ENCODE assay signal across 8 mouse cellular contexts in the genomic region with DNA sequence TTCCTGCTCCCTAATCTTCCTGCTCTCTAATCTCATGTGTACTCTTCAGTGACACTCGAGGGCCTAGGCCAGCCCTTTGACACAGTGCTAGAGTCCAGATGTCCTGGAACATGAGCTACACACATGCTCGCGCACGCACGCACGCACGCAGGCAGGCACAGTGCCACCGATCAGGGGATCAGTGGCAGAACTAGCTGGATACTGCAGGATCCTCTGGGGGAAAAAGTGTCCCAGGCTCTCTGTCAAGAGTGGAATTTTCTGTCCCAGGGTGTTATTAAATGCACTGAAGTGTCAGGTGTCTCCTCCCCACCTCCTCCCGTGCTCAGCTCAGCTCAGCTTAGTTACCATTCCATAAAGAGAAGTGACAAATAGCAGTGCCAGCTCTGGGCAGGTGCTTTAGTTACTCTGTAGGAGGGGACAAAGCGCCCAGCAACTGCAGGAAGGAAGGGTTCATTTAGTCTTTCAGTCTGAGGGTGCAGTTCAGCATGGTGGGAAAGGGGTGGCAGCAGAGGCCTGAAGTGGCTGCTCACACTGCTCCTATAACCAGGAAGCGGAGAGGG. TPM values are rescaled to one million over a fixed set of nuclear protein-coding genes. Genes with fewer than 3 reads are reported as not detected.
DNase-seq lines count a peak whose midpoint lies in the region; ATAC-seq and TF ChIP-seq lines count a peak whose summit lies in the region.

No protein-coding gene starts in this region.

- peak overlapping the region; percentile 66 for H3K27ac ChIP-seq in lung, postnatal 0 days (ENCODE audit: low read length)
- no peak overlapping the region for H3K27ac ChIP-seq in stomach, embryonic 14.5 days (ENCODE audit: low read length)

- no peak overlapping the region; the same call in 1 of the 2 replicates for H3K9ac ChIP-seq in lung, postnatal 0 days (replicated peaks; ENCODE audit: low read depth)
- no peak overlapping the region for H3K9ac ChIP-seq in stomach, embryonic 14.5 days (replicated peaks; ENCODE audit: low read depth, low read length)

- no peaks in the 10 kb centered on the region for H3K9me3 ChIP-seq in lung, postnatal 0 days (ENCODE audit: low read length)
- H3K9me3 ChIP-seq in stomach, embryonic 14.5 days (ENCODE audit: control insufficient read depth, low read depth, low read length), result no peaks in the 10 kb centered on the region

- H3K4me2 ChIP-seq in lung, postnatal 0 days (replicated peaks; ENCODE audit: low read depth, low read length), result no peak overlapping the region
- no peak overlapping the region for H3K4me2 ChIP-seq in stomach, embryonic 14.5 days (replicated peaks; ENCODE audit: low read depth, low read length)

- H3K36me3 ChIP-seq in lung, postnatal 0 days (ENCODE audit: insufficient read depth, low read length), result no peaks in the 10 kb centered on the region
- no peaks in the 10 kb centered on the region for H3K36me3 ChIP-seq in stomach, embryonic 14.5 days (ENCODE audit: control insufficient read depth, insufficient read depth, low read length)

- no peaks in the 10 kb centered on the region for H3K27me3 ChIP-seq in lung, postnatal 0 days (replicated peaks; ENCODE audit: insufficient read depth, low read length)
- H3K27me3 ChIP-seq in stomach, embryonic 14.5 days (ENCODE audit: control insufficient read depth, insufficient read depth, low read length), result no peaks in the 10 kb centered on the region

- no peak overlapping the region for H3K4me3 ChIP-seq in lung, postnatal 0 days (ENCODE audit: low read depth, low read length)
- H3K4me3 ChIP-seq in stomach, embryonic 14.5 days (ENCODE audit: low read depth, low read length), result no peak overlapping the region

- no peaks in the 10 kb centered on the region for H3K4me1 ChIP-seq in lung, postnatal 0 days (ENCODE audit: insufficient read depth, low read depth, low read length)
- peaks cover 5% of the 10 kb centered on the region; the same call in 1 of the 2 replicates for H3K4me1 ChIP-seq in stomach, embryonic 14.5 days (ENCODE audit: control insufficient read depth, insufficient read depth, low read length)

- ATAC-seq in lung, postnatal 0 days, result peak; percentile 89
- 0 out of 2 replicates have a peak, but pooled peaks have one; percentile 37 for ATAC-seq in stomach, embryonic 14.5 days (ENCODE audit: insufficient number of reproducible peaks, insufficient read depth, low FRiP score, low read depth)
- no peak for ATAC-seq in megakaryocyte, adult 5-6 weeks (ENCODE audit: poor library complexity, severe bottlenecking)
- no peak for ATAC-seq in activated CD4-positive, CD25-positive, alpha-beta regulatory T cell, adult 4 months

- TF ChIP-seq CTCF in lung, postnatal 0 days (IDR thresholded peaks at IDR 0.05), result peak; percentile 69

- peak; percentile 54 for DNase-seq in adrenal gland, postnatal 14 days
- no peak for DNase-seq in adrenal gland, postnatal 10 days
- DNase-seq in lung, postnatal 0 days (ENCODE audit: low spot score), result peak; percentile 87
- no peak for DNase-seq in lung, postnatal 10 days
- peak; percentile 56 for DNase-seq in kidney, adult 11 months

- WGBS in lung, postnatal 0 days, result 56% methylated on average over 11 of the region's 11 CpGs
- WGBS in stomach, embryonic 14.5 days, result 70% methylated on average over 11 of the region's 11 CpGs

- TF ChIP-seq EP300 in lung, postnatal 0 days (IDR thresholded peaks at IDR 0.05), result no peak

RNA-seq across cellular contexts. Expression of a gene that starts 7.4 kb away (rescaled TPM):
- 659 and 675 TPM in 2 replicates for total RNA-seq in adrenal gland, postnatal 14 days (2021)
- 100 to 1,000 TPM; 629 to 669 TPM for total RNA-seq in adrenal gland, postnatal 10 days (2021)
- 439 and 454 TPM in 2 replicates for polyA plus RNA-seq in lung, postnatal 0 days (2015; fragmentation: Nextera tagmentation; extraction: Ambion mirVana)
- polyA plus RNA-seq in stomach, embryonic 14.5 days (2014; fragmentation: Nextera tagmentation; extraction: Ambion mirVana), result 393 and 403 TPM in 2 replicates
- 254 and 294 TPM in 2 replicates for total RNA-seq in megakaryocyte, adult 5-6 weeks (2015)
- total RNA-seq in megakaryocyte, adult 5-6 weeks (2017), result 138 and 158 TPM in 2 replicates
- 100 to 1,000 TPM; 486 to 595 TPM for polyA plus RNA-seq in activated CD4-positive, CD25-positive, alpha-beta regulatory T cell, adult 4 months (2017; shearing (Covaris generic))

RNA-seq across cellular contexts. Expression of a gene that starts 18.5 kb away (rescaled TPM):
- total RNA-seq in adrenal gland, postnatal 14 days (2021), result 37.0 and 37.9 TPM in 2 replicates
- 10 to 100 TPM; 32.2 to 35.4 TPM for total RNA-seq in adrenal gland, postnatal 10 days (2021)
- polyA plus RNA-seq in lung, postnatal 0 days (2015; fragmentation: Nextera tagmentation; extraction: Ambion mirVana), result 13.3 and 14.2 TPM in 2 replicates
- 5.9 and 10.4 TPM in 2 replicates for polyA plus RNA-seq in stomach, embryonic 14.5 days (2014; fragmentation: Nextera tagmentation; extraction: Ambion mirVana)
- total RNA-seq in megakaryocyte, adult 5-6 weeks (2015), result 0.39 TPM in 1 of 2 replicates, not detected in the other
- 0.37 TPM in 1 of 2 replicates, not detected in the other for total RNA-seq in megakaryocyte, adult 5-6 weeks (2017)
- polyA plus RNA-seq in activated CD4-positive, CD25-positive, alpha-beta regulatory T cell, adult 4 months (2017; shearing (Covaris generic)), result 1 to 10 TPM; 3.6 to 6.5 TPM

RNA-seq across cellular contexts. Expression of a gene that starts 22.8 kb away (rescaled TPM):
- total RNA-seq in adrenal gland, postnatal 14 days (2021), result 177 and 179 TPM in 2 replicates
- total RNA-seq in adrenal gland, postnatal 10 days (2021), result 100 to 1,000 TPM; 159 to 168 TPM
- 241 and 276 TPM in 2 replicates for polyA plus RNA-seq in lung, postnatal 0 days (2015; fragmentation: Nextera tagmentation; extraction: Ambion mirVana)
- polyA plus RNA-seq in stomach, embryonic 14.5 days (2014; fragmentation: Nextera tagmentation; extraction: Ambion mirVana), result 251 and 266 TPM in 2 replicates
- 226 and 229 TPM in 2 replicates for total RNA-seq in megakaryocyte, adult 5-6 weeks (2015)
- total RNA-seq in megakaryocyte, adult 5-6 weeks (2017), result 123 and 170 TPM in 2 replicates
- 100 to 1,000 TPM; 132 to 140 TPM for polyA plus RNA-seq in activated CD4-positive, CD25-positive, alpha-beta regulatory T cell, adult 4 months (2017; shearing (Covaris generic))

RNA-seq across cellular contexts. Expression of a gene that starts 22.8 kb away (rescaled TPM):
- 1.8 and 2.1 TPM in 2 replicates for total RNA-seq in adrenal gland, postnatal 14 days (2021)
- 1 to 10 TPM; 3.5 to 3.7 TPM for total RNA-seq in adrenal gland, postnatal 10 days (2021)
- 8.4 TPM in 2 replicates for polyA plus RNA-seq in lung, postnatal 0 days (2015; fragmentation: Nextera tagmentation; extraction: Ambion mirVana)
- 15.2 and 16.1 TPM in 2 replicates for polyA plus RNA-seq in stomach, embryonic 14.5 days (2014; fragmentation: Nextera tagmentation; extraction: Ambion mirVana)
- total RNA-seq in megakaryocyte, adult 5-6 weeks (2015), result 2.4 and 2.7 TPM in 2 replicates
- 3.5 and 3.7 TPM in 2 replicates for total RNA-seq in megakaryocyte, adult 5-6 weeks (2017)
- 1 to 10 TPM; 5.3 to 5.8 TPM for polyA plus RNA-seq in activated CD4-positive, CD25-positive, alpha-beta regulatory T cell, adult 4 months (2017; shearing (Covaris generic))

RNA-seq across cellular contexts. Expression of a gene that starts 22.8 kb away (rescaled TPM):
- total RNA-seq in adrenal gland, postnatal 14 days (2021), result 59.5 and 62.1 TPM in 2 replicates
- total RNA-seq in adrenal gland, postnatal 10 days (2021), result 10 to 100 TPM; 57.0 to 62.5 TPM
- polyA plus RNA-seq in lung, postnatal 0 days (2015; fragmentation: Nextera tagmentation; extraction: Ambion mirVana), result 73.0 and 75.4 TPM in 2 replicates
- polyA plus RNA-seq in stomach, embryonic 14.5 days (2014; fragmentation: Nextera tagmentation; extraction: Ambion mirVana), result 68.6 and 72.4 TPM in 2 replicates
- 159 and 162 TPM in 2 replicates for total RNA-seq in megakaryocyte, adult 5-6 weeks (2015)
- total RNA-seq in megakaryocyte, adult 5-6 weeks (2017), result 145 and 160 TPM in 2 replicates
- 10 to 100 TPM; 44.2 to 63.7 TPM for polyA plus RNA-seq in activated CD4-positive, CD25-positive, alpha-beta regulatory T cell, adult 4 months (2017; shearing (Covaris generic))

Comparison
In these comparisons a context has a peak if more than half of its experiments do, and no peak if none do; other contexts are left out.
1. DNase-seq: peak in adrenal gland, postnatal 14 days (single experiment), lung, postnatal 0 days (single experiment) and kidney, adult 11 months (single experiment); none in adrenal gland, postnatal 10 days (single experiment) and lung, postnatal 10 days (single experiment).
2. ATAC-seq: peak in lung, postnatal 0 days (single experiment) and stomach, embryonic 14.5 days (single experiment); none in megakaryocyte, adult 5-6 weeks (single experiment) and activated CD4-positive, CD25-positive, alpha-beta regulatory T cell, adult 4 months (single experiment).
3. RNA of a gene that starts 18.5 kb away (total RNA-seq): 37.0 to 37.9 TPM in adrenal gland, postnatal 14 days and 32.2 to 35.4 TPM in adrenal gland, postnatal 10 days; 0.37 to 0.39 TPM in megakaryocyte, adult 5-6 weeks; every median in the first group is over 10 times any median in the second.